Mouse (Mus musculus): ENCODE results near the gene Gm8005. TPM values are rescaled to one million over a fixed set of nuclear protein-coding genes. Genes with fewer than 3 reads are reported as not detected.
"Not testable (repeated sequence)": the region's sequence is repeated elsewhere in the genome, so short reads cannot be mapped to it uniquely, and the experiment has no call there.

The Gm8005 gene
- not detected in 2 replicates for polyA plus RNA-seq (2016; fragmentation: Nextera tagmentation; extraction: Ambion mirVana)

DNA sequence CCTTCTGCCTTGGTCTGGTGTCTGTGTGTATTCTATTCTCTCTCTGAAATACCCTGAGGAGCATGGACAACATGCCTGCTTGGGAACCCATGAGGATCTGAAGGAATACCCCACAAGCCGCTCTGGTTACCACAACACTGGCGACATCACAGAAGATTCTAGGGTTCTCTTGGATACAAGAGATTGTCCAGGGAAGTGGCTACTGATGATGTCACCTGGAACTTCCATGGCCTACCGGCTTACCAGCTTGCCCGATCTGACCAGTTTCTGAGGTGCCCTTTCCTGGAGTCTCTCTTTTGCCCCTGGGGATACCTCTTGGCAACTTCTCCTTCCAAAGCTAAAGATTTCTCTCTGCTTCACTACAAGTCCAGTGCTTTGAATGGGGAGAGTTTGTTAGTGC lies at the start of gene Gm8005:
TSS of gene Gm8005 (minus strand) at position 101 of the 400 bp plus-strand sequence.
- H3K27ac ChIP-seq (ENCODE audit: poor library complexity, severe bottlenecking); ATAC-seq (ENCODE audit: insufficient number of reproducible peaks, low FRiP score); H3K27me3 ChIP-seq (replicated peaks); H3K4me1 ChIP-seq (replicated peaks); H3K36me3 ChIP-seq; H3K4me3 ChIP-seq; H3K4me2 ChIP-seq; H3K9ac ChIP-seq; H3K9me3 ChIP-seq (replicated peaks): not testable (repeated sequence)
- 73% methylated on average over 2 of the region's 4 CpGs for WGBS

DNA sequence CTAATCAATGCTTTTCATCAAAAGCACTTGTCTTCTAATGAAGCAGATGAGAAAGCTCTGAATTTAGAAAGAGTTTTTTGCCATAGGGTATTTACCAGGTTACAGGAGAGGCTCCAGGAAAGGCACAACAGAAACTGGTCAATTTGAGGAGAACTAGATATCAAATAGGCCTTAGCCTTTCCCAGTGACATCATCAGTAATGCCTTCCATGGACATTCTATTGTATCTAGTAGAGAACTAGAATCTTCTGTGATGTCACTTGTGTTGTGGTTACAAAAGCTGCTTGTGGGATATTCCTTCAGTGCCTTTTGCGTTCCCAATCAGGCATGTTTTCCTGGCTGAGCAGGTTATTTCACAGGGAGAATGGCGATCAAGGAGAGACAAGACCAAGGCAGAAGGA lies 24.1 kb upstream of the Gm8005 start, which contains the start of gene Gm8011:
TSS of gene Gm8011 (plus strand) at position 301 of the 400 bp plus-strand sequence.
- H3K9me3 ChIP-seq (replicated peaks); H3K27me3 ChIP-seq (replicated peaks); H3K4me3 ChIP-seq; H3K4me1 ChIP-seq (replicated peaks); H3K27ac ChIP-seq (ENCODE audit: poor library complexity, severe bottlenecking); H3K36me3 ChIP-seq; H3K9ac ChIP-seq; H3K4me2 ChIP-seq; ATAC-seq (ENCODE audit: insufficient number of reproducible peaks, low FRiP score): not testable (repeated sequence)
- WGBS, result 53% methylated on average over 2 of the region's 2 CpGs

Other genes with a start within 250 kb of the Gm8005 start
- gene Gm3573, start 248.9 kb downstream of the Gm8005 start, polyA plus RNA-seq (2016; fragmentation: Nextera tagmentation; extraction: Ambion mirVana), result not detected in 2 replicates
- not detected in 2 replicates for gene Gm17026, start 179.6 kb downstream of the Gm8005 start, polyA plus RNA-seq (2016; fragmentation: Nextera tagmentation; extraction: Ambion mirVana)
- gene Gm9611, start 142.3 kb downstream of the Gm8005 start, polyA plus RNA-seq (2016; fragmentation: Nextera tagmentation; extraction: Ambion mirVana), result not detected in 2 replicates
- not detected in 2 replicates for gene Gm7995, start 129.5 kb downstream of the Gm8005 start, polyA plus RNA-seq (2016; fragmentation: Nextera tagmentation; extraction: Ambion mirVana)
- gene Gm8011, start 24.2 kb upstream of the Gm8005 start, polyA plus RNA-seq (2016; fragmentation: Nextera tagmentation; extraction: Ambion mirVana), result not detected in 2 replicates
- gene Gm8020, start 62.7 kb upstream of the Gm8005 start, polyA plus RNA-seq (2016; fragmentation: Nextera tagmentation; extraction: Ambion mirVana), result not detected in 2 replicates
- gene Gm8024, start 84.6 kb upstream of the Gm8005 start, polyA plus RNA-seq (2016; fragmentation: Nextera tagmentation; extraction: Ambion mirVana), result not detected in 2 replicates
- not detected in 2 replicates for gene Gm17124, start 160.2 kb upstream of the Gm8005 start, polyA plus RNA-seq (2016; fragmentation: Nextera tagmentation; extraction: Ambion mirVana)
- gene Gm3633, start 202.2 kb upstream of the Gm8005 start, polyA plus RNA-seq (2016; fragmentation: Nextera tagmentation; extraction: Ambion mirVana), result not detected in 2 replicates
- not detected in 2 replicates for gene Gm10378, start 216.3 kb upstream of the Gm8005 start, polyA plus RNA-seq (2016; fragmentation: Nextera tagmentation; extraction: Ambion mirVana)

All from heart, embryonic 12.5 days (tissue).